Mouse (Mus musculus) layer of hippocampus, adult 9-10 months (tissue): ENCODE data around the gene Sgo2b.
"Not testable (repeated sequence)": the region's sequence is repeated elsewhere in the genome, so short reads cannot be mapped to it uniquely, and the experiment has no call there.

Source experiments
- DNase-seq: peaks from one replicate; pipeline ENCODE4 v3.0.0; 2022; ENCODE audit warnings: low spot score

Sgo2b gene

GRCm38 (mm10) chr8:63951626-63952377 is at the start of gene Sgo2b:
Gene Sgo2b (minus strand): TSS chr8:63952248.
- no peak for DNase-seq

DNA sequence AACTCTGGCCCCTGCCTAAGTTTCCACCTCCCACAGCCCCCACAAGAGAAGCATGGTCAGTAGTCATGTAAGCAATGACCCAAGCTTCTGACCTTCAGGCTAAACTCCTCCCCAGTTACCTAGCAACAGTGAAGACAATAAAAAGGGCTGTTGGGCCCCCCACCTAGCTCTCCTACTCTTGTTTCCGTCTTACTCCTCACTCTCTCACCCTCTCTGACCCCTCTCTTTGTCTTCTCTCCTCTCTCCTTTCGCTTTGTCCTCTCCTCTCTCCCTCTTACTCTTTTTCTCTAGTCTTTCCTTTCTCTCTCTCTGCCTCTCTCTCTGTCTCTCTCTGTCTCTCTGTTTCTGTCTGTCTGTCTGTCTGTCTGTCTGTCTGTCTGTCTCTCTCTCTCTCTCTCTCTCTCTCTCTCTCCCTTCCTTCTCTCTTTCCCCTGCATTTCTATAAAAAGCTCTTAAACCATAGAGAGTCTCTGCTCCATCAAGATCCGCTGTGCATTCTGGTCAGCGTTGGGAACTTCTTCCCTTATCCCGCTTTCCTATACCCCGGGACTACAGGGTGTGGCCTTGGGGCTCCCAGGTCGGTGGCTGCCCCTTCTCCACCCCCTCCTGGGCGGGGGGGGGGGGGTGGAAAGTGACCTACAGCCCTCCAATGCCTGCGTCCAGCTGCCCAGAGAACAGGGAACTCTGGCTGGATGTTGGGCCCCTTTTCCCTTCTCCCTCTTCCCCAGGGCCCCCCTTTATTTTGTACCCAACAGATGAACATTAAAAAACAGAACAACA is 18.8 kb upstream of the Sgo2b start:
- DNase-seq = not testable (repeated sequence)

DNA sequence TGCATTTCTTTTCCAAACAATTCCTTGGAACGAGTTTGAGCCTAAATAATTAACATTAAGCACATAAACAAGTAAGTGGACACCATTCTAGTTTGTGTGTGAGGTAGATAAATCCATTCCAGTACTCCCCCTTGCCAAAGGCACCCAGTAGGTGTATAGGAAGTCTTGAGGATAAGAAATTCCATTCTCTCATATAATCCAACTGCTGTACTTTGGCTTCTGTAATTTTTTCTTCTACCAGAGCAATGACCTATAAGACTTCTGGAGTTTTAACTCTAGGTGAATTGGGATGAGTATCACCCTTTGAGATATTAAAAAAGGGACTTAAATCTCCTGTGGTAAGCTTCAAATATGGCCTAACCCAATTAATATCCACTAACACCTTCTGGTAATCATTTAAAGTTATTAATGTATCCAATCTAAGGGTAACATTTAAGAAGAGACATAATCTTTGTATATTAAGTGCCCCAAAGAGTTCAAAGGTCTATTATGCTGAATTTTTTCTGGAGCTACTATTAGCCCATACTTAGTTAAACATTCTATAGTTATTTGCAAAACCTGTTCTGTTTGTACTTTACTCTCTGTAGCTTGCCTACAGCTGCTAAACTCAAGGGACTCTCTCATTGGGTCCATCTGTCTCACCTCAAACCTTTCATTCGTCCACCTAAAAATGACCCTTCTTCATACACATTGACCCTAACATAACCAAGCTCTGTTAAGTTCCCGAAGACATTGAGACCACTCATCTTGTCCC is 9.2 kb upstream of the Sgo2b start:
- no peak for DNase-seq

GRCm38 (mm10) chr8:63953802-63954201 is 1.8 kb upstream of the Sgo2b start:
- not testable (repeated sequence) for DNase-seq

DNA sequence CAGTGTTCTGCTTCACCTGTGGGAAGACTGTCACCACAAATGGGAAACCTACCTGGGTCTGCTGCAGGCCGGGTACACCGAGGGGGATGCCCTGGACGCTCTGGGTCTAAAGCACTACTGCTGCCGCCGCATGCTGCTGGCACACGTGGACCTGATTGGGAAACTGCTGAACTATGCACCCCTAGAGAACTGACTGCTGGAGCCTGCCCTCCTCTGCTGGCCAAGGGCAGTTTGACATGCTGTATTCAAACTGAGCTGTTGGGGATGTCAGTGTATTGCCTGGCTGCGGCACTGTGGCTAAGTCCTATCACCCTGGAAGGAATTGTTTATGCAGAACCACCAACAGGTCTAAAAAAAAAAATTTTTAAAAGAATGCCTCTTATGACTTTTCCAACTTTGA is 18.9 kb downstream of the Sgo2b start:
- no peak for DNase-seq

DNA sequence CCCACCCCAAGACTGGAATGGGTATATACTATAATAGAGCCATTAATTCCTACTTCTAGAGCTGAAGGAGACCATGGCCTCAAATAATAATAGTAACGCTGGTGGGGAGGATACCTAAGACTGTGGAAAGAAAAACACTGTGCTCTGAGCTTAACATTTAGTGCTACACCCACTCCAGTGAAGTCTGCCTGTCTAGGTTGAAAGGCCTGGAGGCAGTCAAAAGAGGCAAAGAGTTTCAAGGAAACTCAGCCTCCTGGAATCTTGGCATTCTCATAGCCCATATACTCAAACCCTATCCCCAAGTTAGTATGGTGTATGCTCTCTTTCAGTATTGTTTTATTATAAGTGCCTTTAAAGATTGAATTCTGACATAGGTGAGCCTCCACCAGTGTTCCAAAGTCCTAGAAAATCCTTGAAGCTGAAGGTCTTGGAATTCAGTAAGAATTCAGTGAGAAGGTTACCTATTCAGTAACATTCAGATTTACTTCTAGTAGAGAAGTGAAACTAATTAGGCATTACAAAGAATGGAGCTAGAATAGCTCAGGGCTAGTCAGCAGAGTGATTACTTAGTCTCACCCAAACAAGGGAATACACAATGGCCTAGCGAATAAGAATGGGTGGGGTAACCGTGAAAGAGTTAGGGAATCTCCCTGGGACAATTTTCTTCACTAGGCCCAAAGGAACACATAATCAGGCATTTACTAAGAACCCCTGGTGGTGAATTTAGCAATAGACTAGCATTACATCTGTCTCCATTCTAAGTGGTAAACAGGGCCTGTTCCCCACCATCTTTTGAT is 22.5 kb downstream of the Sgo2b start:
- no peak for DNase-seq

DNA sequence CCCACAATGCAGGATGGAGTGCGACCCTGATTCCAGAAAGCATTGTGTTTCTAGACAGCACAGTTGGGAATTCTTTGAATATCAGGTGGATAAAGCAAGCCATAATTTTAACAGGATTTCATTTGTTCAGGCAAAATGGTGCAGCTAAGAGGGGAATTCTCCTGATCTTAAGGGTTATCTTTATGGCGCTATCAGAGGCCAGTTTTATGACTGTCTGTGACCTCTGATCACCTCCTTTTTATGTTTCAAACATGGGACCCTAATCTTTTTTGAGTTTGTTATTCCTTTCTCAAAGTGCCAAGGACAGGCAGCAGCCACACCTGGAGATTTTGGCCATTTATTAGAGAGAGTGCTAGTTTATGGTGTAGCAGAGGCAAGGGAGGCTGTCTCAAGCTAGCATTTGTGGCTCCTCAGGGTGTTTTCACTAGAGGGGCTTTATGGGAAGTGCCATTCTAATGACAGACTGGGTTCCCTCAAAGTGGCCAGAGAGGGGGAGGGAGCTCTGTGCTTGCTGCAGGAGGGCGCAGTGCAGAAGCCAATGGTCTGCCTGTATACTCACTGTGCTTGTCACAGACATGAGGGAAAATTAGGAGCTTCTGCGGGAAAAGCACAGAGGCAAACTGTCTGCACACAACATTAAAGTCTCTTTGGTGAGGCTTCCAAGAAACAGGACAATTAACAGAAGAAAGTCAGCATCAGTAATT is 30.6 kb downstream of the Sgo2b start:
- DNase-seq = no peak

GRCm38 (mm10) chr8:63895096-63895495 is 57.0 kb downstream of the Sgo2b start:
- no peak for DNase-seq

- DNase-seq = no peak
Observed at GRCm38 (mm10) chr8:63878353-63878752, 73.7 kb downstream of the Sgo2b start.

GRCm38 (mm10) chr8:63877393-63877792 is 74.7 kb downstream of the Sgo2b start:
- DNase-seq = peak; percentile 79

- DNase-seq = no peak
Observed at GRCm38 (mm10) chr8:63876949-63877348, 75.1 kb downstream of the Sgo2b start.
